Mouse (Mus musculus) right cerebral cortex, adult 2 months (tissue): ENCODE results near the gene Cipc.

Source experiments
- DNase-seq, 2 experiments: peaks; one replicate each; pipeline ENCODE4 v3.0.0; 2021 to 2022; ENCODE audit warnings: low spot score in 2 of 2

Cipc gene

GRCm38 (mm10) chr12:86931919-86932574, 14.8 kb upstream of the Cipc start:
- no peak for DNase-seq

GRCm38 (mm10) chr12:86932575-86932952, 14.3 kb upstream of the Cipc start:
- DNase-seq: no peak

GRCm38 (mm10) chr12:86934748-86935147, 12.1 kb upstream of the Cipc start:
- no peak for DNase-seq

- no peak for DNase-seq
These were observed 11.1 kb upstream of the Cipc start for GRCm38 (mm10) chr12:86935692-86936282.

- no peak for DNase-seq
These were observed 10.1 kb upstream of the Cipc start for GRCm38 (mm10) chr12:86936587-86937343.

- no peak for DNase-seq
These were observed 8.3 kb upstream of the Cipc start for GRCm38 (mm10) chr12:86938571-86938970.

- no peak for DNase-seq
These were observed 5.7 kb upstream of the Cipc start for GRCm38 (mm10) chr12:86941173-86941572.

GRCm38 (mm10) chr12:86941734-86942486, 4.9 kb upstream of the Cipc start:
- peak in 1 of 2 experiments; percentile 48 for DNase-seq

- DNase-seq: no peak
These were observed 3.4 kb upstream of the Cipc start for GRCm38 (mm10) chr12:86943421-86943820.

GRCm38 (mm10) chr12:86945126-86945525, 1.7 kb upstream of the Cipc start:
- DNase-seq: peak; percentile 83 to 88

GRCm38 (mm10) chr12:86946301-86946781, 502 bp upstream of the Cipc start:
- peak in 1 of 2 experiments; percentile 38 for DNase-seq

- peak; percentile 71 to 77 for DNase-seq
These were observed 998 bp downstream of the Cipc start for GRCm38 (mm10) chr12:86947681-86948401.

- no peak for DNase-seq
These were observed 1.8 kb downstream of the Cipc start for GRCm38 (mm10) chr12:86948627-86949026.

GRCm38 (mm10) chr12:86949501-86949900, 2.7 kb downstream of the Cipc start:
- no peak for DNase-seq

GRCm38 (mm10) chr12:86950161-86950960, 3.5 kb downstream of the Cipc start:
- no peak for DNase-seq

GRCm38 (mm10) chr12:86950961-86951360, 4.1 kb downstream of the Cipc start:
- DNase-seq: no peak

GRCm38 (mm10) chr12:86952331-86952850, 5.5 kb downstream of the Cipc start:
- no peak for DNase-seq

- DNase-seq: no peak
These were observed 9.1 kb downstream of the Cipc start for GRCm38 (mm10) chr12:86955894-86956293.

GRCm38 (mm10) chr12:86958558-86958957, 11.7 kb downstream of the Cipc start:
- DNase-seq: no peak

GRCm38 (mm10) chr12:86959661-86960060, 12.8 kb downstream of the Cipc start:
- DNase-seq: no peak
